Mouse (Mus musculus): ENCODE data around the gene Bcl2. TPM values are rescaled to one million over a fixed set of nuclear protein-coding genes. Genes with fewer than 3 reads are reported as not detected.

Gene Bcl2
- polyA plus RNA-seq, 1 experiment from 2014 or later: 10.4 TPM

GRCm38 (mm10) chr1:106658293-106658847 lies 55.7 kb downstream of the Bcl2 start:
- 78% methylated on average over 5 of the region's 5 CpGs for WGBS
- no peak overlapping the region for H3K4me3 ChIP-seq (ENCODE audit: low read length)
- H3K27ac ChIP-seq (ENCODE audit: low read length): no peak overlapping the region
- no peak overlapping the region for H3K4me2 ChIP-seq (ENCODE audit: low read depth, low read length)
- no peaks in the 10 kb centered on the region for H3K36me3 ChIP-seq (ENCODE audit: control insufficient read depth, insufficient read depth)
- H3K4me1 ChIP-seq (ENCODE audit: control insufficient read depth, insufficient read depth, low read length): peaks cover 4% of the 10 kb centered on the region
- no peak for ATAC-seq (replicated peaks; ENCODE audit: extremely low read depth, insufficient read depth, low FRiP score)
- H3K27me3 ChIP-seq (ENCODE audit: control insufficient read depth, insufficient read depth, low read length): no peaks in the 10 kb centered on the region
- no peaks in the 10 kb centered on the region for H3K9me3 ChIP-seq (replicated peaks; ENCODE audit: control insufficient read depth, low read length)
- H3K9ac ChIP-seq (ENCODE audit: low read length): no peak overlapping the region

GRCm38 (mm10) chr1:106656207-106656738 lies 57.8 kb downstream of the Bcl2 start:
- Histone ChIP-seq H3K36me3 (ENCODE audit: control insufficient read depth, insufficient read depth) (no peaks in the 10 kb centered on the region), H3K4me1 (ENCODE audit: control insufficient read depth, insufficient read depth, low read length) (peaks cover 10% of the 10 kb centered on the region), H3K27me3 (ENCODE audit: control insufficient read depth, insufficient read depth, low read length) (no peaks in the 10 kb centered on the region), H3K27ac (ENCODE audit: low read length) (no peak overlapping the region), H3K9ac (ENCODE audit: low read length) (no peak overlapping the region), H3K9me3 (replicated peaks; ENCODE audit: control insufficient read depth, low read length) (no peaks in the 10 kb centered on the region), H3K4me3 (ENCODE audit: low read length) (no peak overlapping the region), H3K4me2 (ENCODE audit: low read depth, low read length) (no peak overlapping the region)
- no peak for ATAC-seq (replicated peaks; ENCODE audit: extremely low read depth, insufficient read depth, low FRiP score)
- WGBS: 79% methylated on average over 5 of the region's 5 CpGs

- ATAC-seq (replicated peaks; ENCODE audit: extremely low read depth, insufficient read depth, low FRiP score): no peak
- WGBS: 94% methylated on average over 6 of the region's 6 CpGs
- no peaks in the 10 kb centered on the region for H3K27me3 ChIP-seq (ENCODE audit: control insufficient read depth, insufficient read depth, low read length)
- no peak overlapping the region for H3K27ac ChIP-seq (ENCODE audit: low read length)
- H3K36me3 ChIP-seq (ENCODE audit: control insufficient read depth, insufficient read depth): no peaks in the 10 kb centered on the region
- no peak overlapping the region for H3K9ac ChIP-seq (ENCODE audit: low read length)
- no peak overlapping the region for H3K4me2 ChIP-seq (ENCODE audit: low read depth, low read length)
- H3K4me3 ChIP-seq (ENCODE audit: low read length): no peak overlapping the region
- peaks cover 10% of the 10 kb centered on the region for H3K4me1 ChIP-seq (ENCODE audit: control insufficient read depth, insufficient read depth, low read length)
- no peaks in the 10 kb centered on the region for H3K9me3 ChIP-seq (replicated peaks; ENCODE audit: control insufficient read depth, low read length)
Measured at GRCm38 (mm10) chr1:106654254-106654653, 59.8 kb downstream of the Bcl2 start.

- H3K36me3 ChIP-seq (ENCODE audit: control insufficient read depth, insufficient read depth): no peaks in the 10 kb centered on the region
- H3K9me3 ChIP-seq (replicated peaks; ENCODE audit: control insufficient read depth, low read length): no peaks in the 10 kb centered on the region
- H3K4me1 ChIP-seq (ENCODE audit: control insufficient read depth, insufficient read depth, low read length): peaks cover 10% of the 10 kb centered on the region
- 26% methylated on average over 4 of the region's 4 CpGs for WGBS
- no peak overlapping the region for H3K4me2 ChIP-seq (ENCODE audit: low read depth, low read length)
- ATAC-seq (replicated peaks; ENCODE audit: extremely low read depth, insufficient read depth, low FRiP score): no peak
- no peak overlapping the region for H3K9ac ChIP-seq (ENCODE audit: low read length)
- H3K27me3 ChIP-seq (ENCODE audit: control insufficient read depth, insufficient read depth, low read length): no peaks in the 10 kb centered on the region
- H3K4me3 ChIP-seq (ENCODE audit: low read length): no peak overlapping the region
- H3K27ac ChIP-seq (ENCODE audit: low read length): no peak overlapping the region
Measured at GRCm38 (mm10) chr1:106653441-106653860, 60.6 kb downstream of the Bcl2 start.

- Histone ChIP-seq H3K4me3 (ENCODE audit: low read length) (no peak overlapping the region), H3K9me3 (replicated peaks; ENCODE audit: control insufficient read depth, low read length) (no peaks in the 10 kb centered on the region), H3K9ac (ENCODE audit: low read length) (no peak overlapping the region), H3K36me3 (ENCODE audit: control insufficient read depth, insufficient read depth) (no peaks in the 10 kb centered on the region), H3K27me3 (ENCODE audit: control insufficient read depth, insufficient read depth, low read length) (no peaks in the 10 kb centered on the region), H3K4me1 (ENCODE audit: control insufficient read depth, insufficient read depth, low read length) (peaks cover 10% of the 10 kb centered on the region), H3K27ac (ENCODE audit: low read length) (no peak overlapping the region), H3K4me2 (ENCODE audit: low read depth, low read length) (no peak overlapping the region)
- WGBS: 85% methylated on average over 7 of the region's 7 CpGs
- no peak for ATAC-seq (replicated peaks; ENCODE audit: extremely low read depth, insufficient read depth, low FRiP score)
Measured at GRCm38 (mm10) chr1:106651211-106651610, 62.9 kb downstream of the Bcl2 start.

- 75% methylated on average over 4 of the region's 4 CpGs for WGBS
- ATAC-seq (replicated peaks; ENCODE audit: extremely low read depth, insufficient read depth, low FRiP score): no peak
- H3K4me2 ChIP-seq (ENCODE audit: low read depth, low read length): no peak overlapping the region
- no peaks in the 10 kb centered on the region for H3K36me3 ChIP-seq (ENCODE audit: control insufficient read depth, insufficient read depth)
- no peak overlapping the region for H3K4me3 ChIP-seq (ENCODE audit: low read length)
- H3K9me3 ChIP-seq (replicated peaks; ENCODE audit: control insufficient read depth, low read length): no peaks in the 10 kb centered on the region
- peaks cover 10% of the 10 kb centered on the region for H3K4me1 ChIP-seq (ENCODE audit: control insufficient read depth, insufficient read depth, low read length)
- H3K9ac ChIP-seq (ENCODE audit: low read length): no peak overlapping the region
- H3K27me3 ChIP-seq (ENCODE audit: control insufficient read depth, insufficient read depth, low read length): no peaks in the 10 kb centered on the region
- H3K27ac ChIP-seq (ENCODE audit: low read length): no peak overlapping the region
Measured at GRCm38 (mm10) chr1:106650427-106650826, 63.6 kb downstream of the Bcl2 start.

GRCm38 (mm10) chr1:106647336-106647735 lies 66.7 kb downstream of the Bcl2 start:
- no peak for ATAC-seq (replicated peaks; ENCODE audit: extremely low read depth, insufficient read depth, low FRiP score)
- no peak overlapping the region for H3K9ac ChIP-seq (ENCODE audit: low read length)
- H3K9me3 ChIP-seq (replicated peaks; ENCODE audit: control insufficient read depth, low read length): no peaks in the 10 kb centered on the region
- H3K27me3 ChIP-seq (ENCODE audit: control insufficient read depth, insufficient read depth, low read length): no peaks in the 10 kb centered on the region
- 84% methylated on average over 3 of the region's 3 CpGs for WGBS
- no peak overlapping the region for H3K27ac ChIP-seq (ENCODE audit: low read length)
- H3K4me1 ChIP-seq (ENCODE audit: control insufficient read depth, insufficient read depth, low read length): peaks cover 4% of the 10 kb centered on the region; the same call in 1 of the 2 replicates
- H3K4me2 ChIP-seq (ENCODE audit: low read depth, low read length): no peak overlapping the region
- H3K4me3 ChIP-seq (ENCODE audit: low read length): no peak overlapping the region
- H3K36me3 ChIP-seq (ENCODE audit: control insufficient read depth, insufficient read depth): no peaks in the 10 kb centered on the region

GRCm38 (mm10) chr1:106644566-106644965 lies 69.5 kb downstream of the Bcl2 start:
- Histone ChIP-seq H3K4me2 (ENCODE audit: low read depth, low read length) (no peak overlapping the region), H3K27me3 (ENCODE audit: control insufficient read depth, insufficient read depth, low read length) (no peaks in the 10 kb centered on the region), H3K36me3 (ENCODE audit: control insufficient read depth, insufficient read depth) (no peaks in the 10 kb centered on the region), H3K4me3 (ENCODE audit: low read length) (no peak overlapping the region), H3K27ac (ENCODE audit: low read length) (no peak overlapping the region), H3K4me1 (ENCODE audit: control insufficient read depth, insufficient read depth, low read length) (peaks cover 4% of the 10 kb centered on the region; the same call in 1 of the 2 replicates), H3K9ac (ENCODE audit: low read length) (no peak overlapping the region), H3K9me3 (replicated peaks; ENCODE audit: control insufficient read depth, low read length) (no peaks in the 10 kb centered on the region)
- 77% methylated on average over 4 of the region's 4 CpGs for WGBS
- ATAC-seq (replicated peaks; ENCODE audit: extremely low read depth, insufficient read depth, low FRiP score): no peak

- no peaks in the 10 kb centered on the region for H3K9me3 ChIP-seq (replicated peaks; ENCODE audit: control insufficient read depth, low read length)
- ATAC-seq (replicated peaks; ENCODE audit: extremely low read depth, insufficient read depth, low FRiP score): no peak
- no peak overlapping the region for H3K9ac ChIP-seq (ENCODE audit: low read length)
- peaks cover 4% of the 10 kb centered on the region; the same call in 1 of the 2 replicates for H3K4me1 ChIP-seq (ENCODE audit: control insufficient read depth, insufficient read depth, low read length)
- no peak overlapping the region for H3K4me3 ChIP-seq (ENCODE audit: low read length)
- no peaks in the 10 kb centered on the region for H3K36me3 ChIP-seq (ENCODE audit: control insufficient read depth, insufficient read depth)
- no peak overlapping the region for H3K4me2 ChIP-seq (ENCODE audit: low read depth, low read length)
- H3K27ac ChIP-seq (ENCODE audit: low read length): no peak overlapping the region
- H3K27me3 ChIP-seq (ENCODE audit: control insufficient read depth, insufficient read depth, low read length): no peaks in the 10 kb centered on the region
- WGBS: 42% methylated on average over 3 of the region's 3 CpGs
Measured at GRCm38 (mm10) chr1:106643527-106643926, 70.5 kb downstream of the Bcl2 start.
